Mouse (Mus musculus): ENCODE measurements at regions not wholly inside any gene's neighbourhood (a gene's known extent, or its start where the extent isn't known, plus 50 kb on each side); places are given as distances from the start of the nearest gene placed in this dataset.

DNA sequence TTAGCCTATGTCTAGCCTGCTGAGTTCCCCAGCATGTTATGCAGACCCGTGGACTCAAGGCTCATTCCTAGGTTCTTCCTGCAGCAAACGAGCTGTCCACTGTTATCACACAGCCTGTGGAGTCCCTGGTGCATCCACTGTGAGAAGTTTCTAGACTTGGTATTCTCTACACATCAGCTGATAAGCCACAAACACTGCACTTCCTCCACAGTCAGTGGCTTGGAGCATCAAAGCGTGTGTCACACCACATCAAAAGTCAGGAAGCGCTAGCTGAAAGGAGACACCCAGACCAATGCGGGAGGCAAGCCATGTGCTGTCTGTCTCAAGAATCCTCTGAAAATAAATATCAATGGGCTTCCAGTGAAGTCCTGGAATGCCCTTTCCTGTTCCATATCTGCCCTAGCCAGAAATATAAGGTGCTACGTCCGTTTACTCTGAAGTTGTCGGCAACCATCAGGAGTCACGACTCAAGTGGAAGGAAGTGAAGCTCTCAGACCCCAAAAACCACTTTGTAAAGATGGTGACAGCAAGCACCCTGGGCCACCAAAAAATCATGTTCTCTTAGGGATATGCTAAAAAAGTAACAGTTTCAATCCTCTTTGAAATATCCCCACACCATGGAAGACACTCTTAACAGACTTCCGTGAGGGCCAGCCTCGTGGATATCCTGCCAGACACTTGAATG is 227.7 kb downstream of the Adgrl2 start:
- DNase-seq (ENCODE audit: low read depth, low spot score): no peak

DNA sequence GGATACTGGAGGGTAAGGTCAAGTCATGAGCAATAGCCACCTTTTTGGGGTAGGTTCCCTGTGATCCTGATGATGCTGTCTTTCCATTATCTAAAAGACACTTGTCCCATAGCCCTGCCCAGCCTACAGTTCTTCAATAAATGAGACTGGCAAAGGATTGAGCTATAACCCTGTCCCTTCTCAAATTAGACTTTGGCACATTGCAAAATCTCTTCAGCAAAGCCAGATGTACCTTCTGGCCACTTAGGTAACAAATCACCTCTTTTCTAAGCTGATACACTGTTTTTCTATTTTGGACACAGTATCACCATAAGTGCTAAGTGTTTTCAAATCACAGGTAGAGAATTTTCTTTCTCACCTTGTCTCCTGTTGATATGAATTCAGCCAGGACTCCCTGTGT is 228.8 kb downstream of the Adgrl2 start:
- no peak for DNase-seq (ENCODE audit: low read depth, low spot score)

DNA sequence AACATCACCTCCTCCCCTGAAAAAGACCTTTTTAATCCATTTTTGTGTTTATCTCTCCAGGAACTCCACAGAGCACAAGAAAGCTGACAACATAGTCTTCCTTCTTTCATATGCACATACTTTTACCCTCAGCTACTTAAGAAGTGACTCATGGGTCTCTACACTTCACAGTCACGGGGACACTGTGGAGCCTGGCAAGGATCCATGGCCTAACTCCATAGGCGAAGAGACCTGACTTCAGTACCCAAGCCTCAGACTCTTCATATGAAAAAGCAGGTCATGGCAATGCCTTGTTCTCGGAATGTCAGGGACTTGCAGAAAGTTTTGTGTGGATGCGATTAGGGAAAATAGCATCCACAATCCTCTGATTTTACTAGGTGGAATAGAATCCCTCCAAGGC is 230.9 kb downstream of the Adgrl2 start:
- no peak for DNase-seq (ENCODE audit: low read depth, low spot score)

DNA sequence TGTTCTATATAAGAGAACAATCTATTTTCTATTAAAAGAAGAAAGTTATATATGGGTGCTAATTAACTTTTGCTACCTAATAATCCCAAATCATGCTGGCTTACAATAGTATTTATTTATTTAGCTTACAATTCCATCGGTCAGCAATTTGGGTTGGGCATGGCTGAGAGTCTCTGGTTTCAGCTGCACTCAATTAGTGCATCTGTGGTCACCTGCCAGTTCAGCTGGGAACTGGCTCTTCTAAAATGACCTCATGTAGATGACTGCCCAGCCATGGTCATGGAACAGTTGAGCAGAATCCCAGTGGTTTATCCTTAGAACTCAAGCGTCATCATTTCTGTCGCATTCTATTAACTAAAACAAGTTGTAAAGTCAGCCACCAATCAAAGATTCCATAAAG is 244.1 kb downstream of the Adgrl2 start:
- DNase-seq (ENCODE audit: low read depth, low spot score): no peak

DNA sequence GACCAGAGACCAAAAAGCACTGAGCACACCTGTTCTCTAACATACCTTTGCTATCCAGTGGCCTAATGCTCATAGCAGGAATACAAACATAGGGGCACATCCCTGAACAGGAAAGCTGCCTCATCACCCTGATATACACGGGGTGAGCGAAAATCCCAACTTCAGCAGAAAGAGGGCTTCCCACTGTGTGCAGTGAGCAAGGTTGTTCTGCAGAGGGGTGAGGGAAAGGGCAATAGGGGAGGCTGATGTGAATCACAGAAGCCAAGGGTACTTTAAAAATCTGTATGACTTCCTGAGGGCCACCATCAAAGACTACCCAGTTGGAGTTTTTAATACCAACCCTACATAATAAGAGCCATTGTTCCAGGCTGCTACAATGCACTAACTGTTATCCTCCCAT is 245.7 kb downstream of the Adgrl2 start:
- no peak for DNase-seq (ENCODE audit: low read depth, low spot score)

DNA sequence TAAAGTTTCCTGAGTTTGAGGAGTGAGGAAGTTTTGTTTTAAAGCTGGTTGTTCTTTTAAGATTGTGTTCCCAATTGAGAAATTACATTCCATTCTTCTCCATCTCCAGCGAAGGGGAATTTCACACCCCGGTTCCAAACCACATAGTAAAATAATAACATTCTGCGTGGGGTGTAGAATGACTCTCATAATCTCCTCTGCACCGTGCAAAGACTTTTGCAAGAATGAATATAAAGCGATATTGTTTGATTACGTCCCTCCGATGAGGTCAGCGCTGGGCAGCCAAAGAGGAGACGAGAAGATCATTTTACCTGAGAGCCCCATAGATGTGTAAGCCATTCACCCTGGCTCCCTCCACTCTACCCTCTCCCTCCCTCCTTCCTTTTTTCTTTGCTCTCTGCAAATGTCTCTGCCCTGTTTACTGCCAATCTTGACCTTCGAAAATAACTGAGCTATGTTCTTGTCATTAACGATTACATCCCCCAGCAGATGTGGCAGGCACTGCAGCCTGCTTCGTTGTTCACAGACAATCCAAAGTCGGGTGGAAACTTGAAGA is 256.1 kb downstream of the Adgrl2 start:
- DNase-seq (ENCODE audit: low read depth, low spot score): no peak

DNA sequence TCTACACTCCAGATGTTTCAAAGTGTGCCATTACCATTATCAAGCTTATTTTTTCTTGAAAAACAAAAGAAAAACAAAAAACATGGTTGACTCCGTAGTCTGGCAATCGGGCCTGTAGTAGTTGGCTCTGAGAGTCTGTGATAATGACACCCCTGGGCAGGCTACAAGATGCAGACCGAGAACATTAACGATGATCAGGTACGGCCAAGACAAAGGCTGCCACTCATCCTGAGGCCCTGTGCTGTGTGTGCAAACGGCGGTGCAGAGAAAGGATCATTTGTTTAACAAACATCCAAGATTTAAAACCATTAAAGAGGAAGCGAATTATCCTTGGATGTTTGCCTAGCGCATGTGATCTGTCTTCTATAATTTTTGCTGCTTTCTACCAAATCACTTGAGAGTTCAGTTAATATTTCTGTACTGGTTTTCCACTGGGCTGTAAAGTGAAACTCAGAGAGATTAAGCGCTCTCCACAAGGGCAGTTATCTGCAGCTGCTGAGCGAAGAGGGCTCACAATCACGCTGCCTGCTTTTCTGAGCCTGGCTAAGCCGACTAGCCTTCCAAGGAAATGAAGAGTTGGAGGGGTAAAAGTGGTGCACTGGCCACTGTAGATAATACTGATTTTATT is 257.0 kb downstream of the Adgrl2 start:
- no peak for DNase-seq (ENCODE audit: low read depth, low spot score)

DNA sequence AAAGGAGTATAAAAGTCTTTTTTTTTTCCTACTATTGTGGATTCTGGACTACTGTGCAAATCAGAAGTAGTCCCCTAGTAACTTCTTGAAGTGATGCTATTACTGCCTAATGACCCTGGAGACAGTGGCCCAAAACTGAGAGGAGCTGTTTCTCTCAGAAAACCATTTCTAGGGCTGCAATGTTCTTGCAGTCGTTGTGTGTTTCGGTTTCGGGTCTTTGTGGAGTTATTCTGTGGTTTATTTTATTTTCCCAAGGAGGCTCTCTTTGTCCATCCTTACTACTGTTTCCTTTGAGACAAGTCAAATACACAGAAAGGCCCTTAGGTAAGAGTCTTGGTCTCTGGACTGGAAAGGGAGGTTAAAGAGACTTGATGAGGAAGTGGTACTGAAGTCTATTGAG is 258.9 kb downstream of the Adgrl2 start:
- DNase-seq (ENCODE audit: low read depth, low spot score): no peak

DNA sequence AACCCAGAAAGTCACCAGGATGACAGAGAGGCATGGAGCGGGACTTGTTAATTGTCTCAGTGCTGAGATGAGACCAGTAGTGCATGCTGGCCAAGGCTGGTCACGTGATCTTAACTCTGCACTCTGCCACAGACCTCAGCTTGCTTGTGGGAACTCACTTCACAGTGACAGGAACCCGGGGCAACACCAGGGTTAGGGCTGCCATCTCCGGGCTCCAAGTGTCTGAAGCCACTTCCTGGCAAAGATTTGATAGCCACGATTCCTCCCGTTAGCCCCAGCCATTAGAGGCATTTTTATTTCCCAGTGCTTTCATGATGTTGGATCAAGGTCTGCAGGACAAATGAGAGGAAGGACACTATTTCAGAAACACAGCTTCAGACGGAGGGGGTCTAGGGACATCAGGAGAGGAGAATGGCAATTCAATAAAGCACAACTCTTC is 261.1 kb downstream of the Adgrl2 start:
- DNase-seq (ENCODE audit: low read depth, low spot score): no peak

DNA sequence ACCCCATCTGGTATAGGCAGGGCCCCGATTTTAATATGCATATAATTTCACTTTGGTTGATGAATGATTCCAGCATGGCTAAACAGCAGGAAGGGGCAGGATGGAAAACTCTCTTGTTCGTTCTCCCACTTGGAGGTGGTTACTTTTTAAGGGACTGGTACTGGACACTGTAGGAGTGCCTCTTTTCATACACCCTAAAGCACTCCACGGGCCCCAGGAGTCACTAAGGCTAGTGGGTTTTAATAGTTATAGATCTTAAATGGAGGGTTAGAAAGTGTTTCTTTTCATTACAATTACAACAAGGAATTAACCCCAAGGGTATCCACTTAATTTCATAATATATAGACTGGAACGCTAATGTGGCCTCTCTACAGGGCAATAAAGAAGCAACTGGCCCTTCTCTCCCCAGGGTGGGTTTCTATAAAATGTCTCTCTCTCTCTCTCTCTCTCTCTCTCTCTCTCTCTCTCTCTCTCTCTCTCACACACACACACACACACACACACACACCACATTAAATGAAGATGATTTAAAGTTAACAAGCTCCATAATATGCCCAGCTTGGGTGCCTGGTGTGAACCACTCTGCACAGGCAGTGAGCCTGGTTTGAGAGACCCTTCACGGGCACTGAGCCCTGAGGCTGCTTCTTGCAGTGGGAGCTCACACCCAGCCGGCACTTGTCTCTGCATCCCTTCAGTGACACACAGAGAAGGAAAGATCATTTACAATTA is 261.7 kb downstream of the Adgrl2 start:
- DNase-seq (ENCODE audit: low read depth, low spot score): peak; percentile 34

DNA sequence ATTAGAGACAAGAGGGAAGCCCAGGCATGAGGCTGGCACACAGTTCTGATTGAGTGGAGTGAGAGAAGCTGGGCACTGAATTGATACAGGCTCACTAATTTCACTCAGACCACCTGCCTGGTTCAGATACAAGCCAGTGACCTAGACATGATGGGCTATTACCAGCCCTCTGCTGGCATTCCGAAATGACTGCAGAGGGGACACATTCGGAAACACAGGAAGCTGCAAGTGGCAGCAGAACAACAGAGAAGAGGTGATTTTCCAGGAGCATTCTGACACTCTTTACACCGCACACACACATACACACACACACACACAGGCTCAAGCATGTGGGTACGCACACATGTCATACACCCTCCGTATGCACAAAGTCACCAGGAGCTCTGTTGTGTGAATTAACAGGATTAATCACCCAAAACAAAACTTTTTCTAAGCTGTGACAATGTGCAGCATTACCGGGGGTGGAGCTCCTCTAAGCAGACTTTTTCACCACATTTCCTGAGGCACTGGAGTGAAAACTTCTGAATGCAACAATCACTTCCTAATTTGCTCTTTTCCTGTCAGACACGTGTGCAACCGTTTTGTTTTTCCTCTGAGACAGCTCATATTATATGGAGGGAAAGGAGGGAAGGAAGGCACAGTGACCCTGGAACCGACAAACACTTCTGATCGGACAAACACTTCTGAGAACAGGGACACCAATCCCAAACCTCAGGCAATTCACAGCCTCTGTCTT is 263.6 kb downstream of the Adgrl2 start:
- no peak for DNase-seq (ENCODE audit: low read depth, low spot score)

DNA sequence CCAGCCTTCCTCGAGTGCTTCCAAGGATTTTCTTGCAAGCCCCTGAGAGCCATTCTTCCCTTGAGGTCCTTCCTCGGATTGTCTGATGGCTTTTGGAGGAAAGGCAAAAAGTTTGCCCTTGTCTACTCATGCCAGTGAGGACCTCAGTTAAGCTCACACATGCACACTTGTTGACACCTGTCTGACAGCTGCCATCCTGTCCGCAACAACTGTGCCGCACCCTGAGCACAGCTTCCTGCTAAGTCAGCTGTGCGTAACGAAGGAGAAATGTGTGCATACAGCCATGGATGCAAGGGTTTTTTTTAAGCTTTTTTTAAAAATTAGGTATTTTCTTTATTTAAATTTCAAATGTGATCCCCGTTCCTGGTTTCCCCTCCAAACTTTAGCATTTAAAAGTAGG is 293.8 kb downstream of the Adgrl2 start:
- DNase-seq (ENCODE audit: low read depth, low spot score): no peak

DNA sequence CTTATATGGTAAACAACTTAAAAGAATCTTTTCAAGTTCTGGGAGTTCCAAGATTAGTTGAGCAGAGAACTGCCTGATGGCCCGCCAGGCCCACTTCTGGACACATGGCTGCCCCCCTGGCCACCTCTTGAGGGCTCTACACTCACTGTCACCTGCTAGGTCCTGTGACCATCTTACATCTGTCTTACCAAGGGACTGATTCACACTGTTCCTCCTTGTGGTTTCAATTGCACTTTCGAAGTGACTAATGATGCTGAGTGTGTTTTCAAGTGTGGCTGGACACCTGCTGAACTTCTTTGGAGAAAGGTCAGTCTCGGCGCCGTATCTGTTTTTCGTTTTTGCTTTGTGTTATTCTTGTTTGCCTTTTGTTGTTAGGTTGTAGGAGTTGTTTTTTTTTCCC is 294.9 kb downstream of the Adgrl2 start:
- no peak for DNase-seq (ENCODE audit: low read depth, low spot score)

DNA sequence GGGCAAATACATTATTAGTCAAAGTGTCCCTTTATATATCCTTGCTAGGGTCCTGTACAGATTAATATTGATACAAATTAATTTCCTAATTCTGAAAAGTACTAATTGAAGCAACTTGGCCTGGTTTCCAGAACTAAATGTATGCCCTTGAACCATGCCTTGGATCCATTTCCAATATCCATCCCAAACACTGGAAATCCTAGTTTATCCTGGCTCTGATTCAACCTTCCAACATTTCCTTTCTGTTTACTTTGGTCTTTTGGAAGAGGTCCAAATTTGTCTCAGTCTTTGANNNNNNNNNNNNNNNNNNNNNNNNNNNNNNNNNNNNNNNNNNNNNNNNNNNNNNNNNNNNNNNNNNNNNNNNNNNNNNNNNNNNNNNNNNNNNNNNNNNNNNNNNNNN is 307.2 kb downstream of the Adgrl2 start:
- DNase-seq (ENCODE audit: low read depth, low spot score): no peak

DNA sequence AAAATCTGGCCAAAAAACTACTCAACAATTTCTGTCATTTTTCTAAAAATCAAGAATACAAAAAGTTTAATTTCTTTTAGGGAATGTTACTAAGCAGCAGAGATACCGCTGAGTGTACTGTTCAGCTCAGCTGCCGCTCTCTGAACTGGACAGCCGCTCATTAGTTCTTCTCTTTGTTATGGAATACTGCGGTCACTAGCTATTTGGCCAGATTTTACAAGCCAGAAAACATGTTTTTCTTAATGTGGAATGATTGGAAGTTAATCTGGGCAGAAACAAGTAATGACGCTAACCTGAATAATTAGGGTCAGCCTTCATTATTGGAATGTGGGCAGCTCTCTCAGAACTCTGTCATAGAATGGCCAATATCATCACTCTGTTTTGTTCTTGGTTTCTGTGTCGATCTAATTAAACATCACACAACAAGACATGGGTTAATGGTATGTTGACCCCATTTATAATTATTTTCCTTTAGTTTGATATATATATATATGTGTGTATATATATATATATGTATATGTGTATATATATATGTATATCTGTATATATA is 307.8 kb downstream of the Adgrl2 start:
- no peak for DNase-seq (ENCODE audit: low read depth, low spot score)

DNA sequence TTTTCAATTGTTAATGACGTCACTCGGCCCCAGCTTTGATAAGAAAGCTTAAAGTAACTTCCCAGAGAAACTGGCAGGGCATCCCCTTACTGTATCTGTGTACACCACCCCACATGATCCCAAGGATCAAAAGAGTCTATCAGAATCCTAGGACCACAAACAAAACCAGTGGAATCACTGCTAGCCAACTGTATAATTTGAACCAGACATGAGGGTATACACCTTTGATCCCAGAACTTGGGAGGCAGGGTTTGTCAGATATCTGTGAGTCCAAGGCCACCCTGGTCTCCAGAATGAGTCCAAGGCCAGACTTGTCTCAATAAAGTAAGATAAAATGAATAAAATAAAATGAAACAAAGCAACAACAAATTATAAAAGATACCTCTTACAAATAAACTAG is 309.2 kb downstream of the Adgrl2 start:
- no peak for DNase-seq (ENCODE audit: low read depth, low spot score)

DNA sequence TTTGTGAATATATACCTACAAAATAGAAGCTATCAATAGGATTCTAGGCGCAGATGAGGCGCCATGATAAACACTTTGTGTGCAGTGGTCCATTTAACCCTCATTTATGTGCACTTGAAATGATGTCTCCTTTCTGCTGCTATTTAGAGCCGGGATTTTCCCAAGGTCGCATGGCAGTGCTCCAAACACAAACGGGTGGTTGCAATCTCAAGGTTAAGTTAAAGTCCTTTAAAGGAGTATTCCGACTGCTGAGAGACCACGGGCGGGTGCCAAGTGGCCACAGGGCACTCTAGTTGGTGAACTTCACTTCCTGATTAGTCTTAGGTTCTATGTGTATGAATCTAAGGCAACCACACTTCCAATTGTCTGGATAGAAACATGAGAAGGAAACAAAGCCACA is 309.6 kb downstream of the Adgrl2 start:
- DNase-seq (ENCODE audit: low read depth, low spot score): no peak

DNA sequence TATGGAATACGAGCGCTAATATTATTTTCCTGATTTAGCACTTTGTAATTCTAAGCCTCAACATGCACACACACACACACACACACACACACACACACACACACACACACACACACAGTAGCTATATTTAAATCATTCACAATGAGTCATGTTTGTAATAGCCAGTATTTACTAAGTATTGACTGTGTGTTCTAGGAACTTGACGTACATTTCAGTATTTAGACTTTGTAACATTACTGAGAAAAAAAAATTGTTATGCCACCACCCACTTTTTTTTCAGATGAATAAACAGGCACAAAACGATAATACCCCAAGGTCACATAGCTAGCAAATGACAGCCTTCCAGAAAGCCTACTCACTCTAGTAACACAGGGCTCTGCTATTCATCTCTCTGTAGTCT is 310.3 kb downstream of the Adgrl2 start:
- DNase-seq (ENCODE audit: low read depth, low spot score): no peak

DNA sequence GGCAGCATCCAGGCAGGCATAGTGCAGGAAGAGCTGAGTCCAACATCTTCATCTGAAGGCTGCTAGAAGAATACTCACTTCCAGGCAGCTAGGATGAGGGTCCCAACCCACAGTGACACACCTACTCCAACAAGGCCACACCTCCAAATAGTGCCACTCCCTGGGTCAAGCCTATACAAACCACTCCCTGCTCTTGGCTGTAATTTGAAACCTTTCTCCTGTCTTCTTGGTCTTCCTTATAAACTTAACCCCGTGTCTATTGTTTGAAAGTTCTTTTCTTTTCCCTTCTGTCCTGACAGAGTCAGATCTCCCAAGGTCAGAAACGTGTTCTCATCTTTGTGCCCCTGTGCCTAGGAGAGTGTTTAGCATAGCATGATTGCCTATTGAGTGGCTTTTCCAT is 311.2 kb downstream of the Adgrl2 start:
- no peak for DNase-seq (ENCODE audit: low read depth, low spot score)

DNA sequence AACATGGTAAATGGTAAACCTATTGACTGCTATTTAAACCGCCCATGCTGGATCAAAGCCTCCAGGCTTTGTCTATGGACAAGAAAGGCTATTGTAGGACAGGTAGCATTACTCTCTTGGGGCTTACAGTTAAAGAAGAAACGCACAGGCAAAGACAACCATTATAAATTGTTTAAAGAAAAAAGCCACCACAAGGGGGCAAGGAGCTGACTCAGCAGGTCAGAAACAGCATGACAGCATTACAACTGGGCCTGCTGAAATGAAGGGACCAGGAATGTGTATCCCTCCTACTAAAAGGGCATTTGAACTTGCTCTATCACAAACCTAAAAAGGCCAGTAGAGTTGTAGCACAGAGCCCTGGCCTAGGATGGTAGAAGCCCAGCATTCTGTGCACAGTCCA is 314.3 kb downstream of the Adgrl2 start:
- peak; percentile 17 for DNase-seq (ENCODE audit: low read depth, low spot score)

DNA sequence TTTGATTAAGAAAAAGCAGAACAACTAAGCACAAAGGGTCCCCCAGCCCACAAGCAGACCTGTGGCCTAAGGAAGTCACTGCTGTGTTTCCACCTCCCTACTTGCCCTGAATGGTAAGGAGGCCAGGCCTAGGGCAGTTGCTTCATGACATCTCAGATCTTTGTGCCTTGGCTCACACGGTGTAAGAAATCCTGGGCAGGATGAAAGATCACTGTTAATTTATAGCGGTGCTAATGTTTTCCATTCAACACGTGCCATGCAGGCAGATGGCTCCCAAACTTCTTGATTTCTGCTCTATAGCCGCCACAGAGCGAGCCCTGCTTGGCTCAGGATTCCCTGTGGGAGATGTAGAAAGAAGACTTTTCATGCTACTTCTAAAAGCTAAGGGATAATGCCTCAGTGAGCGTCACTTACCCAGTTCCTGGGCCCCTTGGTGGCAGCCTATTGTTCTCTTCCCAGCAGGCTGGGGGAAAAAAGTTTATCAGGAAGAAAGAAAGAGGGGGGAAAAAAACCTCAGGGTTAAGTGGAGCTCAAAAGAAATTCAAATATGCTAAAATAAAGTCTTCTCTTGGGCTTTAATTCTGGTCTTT is 327.4 kb downstream of the Adgrl2 start:
- no peak for DNase-seq (ENCODE audit: low read depth, low spot score)

Measured in forelimb bud, embryonic 11.5 days (tissue).